Mouse (Mus musculus) CH12.LX (cell line): ENCODE results near the gene Arhgap1.
A peak's percentile ranks its signal among the peaks of the same experiment; 100 is the strongest.

Source experiments
- BHLHE40 ChIP-seq: IDR thresholded peaks from 2 replicates; pipeline ENCODE4 v1.6.1; 2011; ENCODE audit warnings: mild to moderate bottlenecking, low read depth, low read length, improper control_type of control experiment
- CTCF ChIP-seq, 2 experiments: IDR thresholded peaks in 1 of 2; conservative IDR thresholded peaks in 1 of 2; 2 replicates each; pipeline ENCODE4 v1.5.1; 2011 to 2012; ENCODE audit warnings: low read depth in 2 of 2, low read length in 2 of 2, improper control_type of control experiment in 1 of 2, inconsistent platforms in 1 of 2, mild to moderate bottlenecking in 1 of 2, moderate library complexity in 1 of 2
- EP300 ChIP-seq: IDR thresholded peaks from 2 replicates; pipeline ENCODE4 v1.6.1; 2011; ENCODE audit warnings: low read length, improper control_type of control experiment
- MAFK ChIP-seq: IDR thresholded peaks from 2 replicates; pipeline ENCODE4 v1.6.1; 2011; ENCODE audit warnings: low read length, improper control_type of control experiment; ENCODE audit not compliant: insufficient replicate concordance
- MEF2A ChIP-seq: IDR thresholded peaks from 2 replicates; pipeline ENCODE4 v1.6.1; 2014; ENCODE audit warnings: low read depth, mild to moderate bottlenecking, inconsistent platforms, low read length, improper control_type of control experiment, borderline replicate concordance
- MXI1 ChIP-seq: IDR thresholded peaks from 2 replicates; pipeline ENCODE4 v1.6.1; 2011; ENCODE audit warnings: mild to moderate bottlenecking, low read depth, low read length, improper control_type of control experiment
- MYC ChIP-seq: IDR thresholded peaks from 2 replicates; pipeline ENCODE4 v1.6.1; 2011; ENCODE audit warnings: low read depth, mild to moderate bottlenecking, improper control_type of control experiment, low read length
- POLR2AphosphoS2 ChIP-seq: IDR thresholded peaks from 2 replicates; pipeline ENCODE4 v1.6.1; 2011; ENCODE audit warnings: low read depth, low read length, improper control_type of control experiment
- TBP ChIP-seq: conservative IDR thresholded peaks from 2 replicates; pipeline ENCODE4 v1.6.1; 2011; ENCODE audit warnings: low read depth, low read length, improper control_type of control experiment
- ZMIZ1 ChIP-seq: IDR thresholded peaks from 2 replicates; pipeline ENCODE4 v1.6.1; 2012; ENCODE audit warnings: low read depth, mild to moderate bottlenecking, inconsistent platforms, low read length, improper control_type of control experiment

DNA sequence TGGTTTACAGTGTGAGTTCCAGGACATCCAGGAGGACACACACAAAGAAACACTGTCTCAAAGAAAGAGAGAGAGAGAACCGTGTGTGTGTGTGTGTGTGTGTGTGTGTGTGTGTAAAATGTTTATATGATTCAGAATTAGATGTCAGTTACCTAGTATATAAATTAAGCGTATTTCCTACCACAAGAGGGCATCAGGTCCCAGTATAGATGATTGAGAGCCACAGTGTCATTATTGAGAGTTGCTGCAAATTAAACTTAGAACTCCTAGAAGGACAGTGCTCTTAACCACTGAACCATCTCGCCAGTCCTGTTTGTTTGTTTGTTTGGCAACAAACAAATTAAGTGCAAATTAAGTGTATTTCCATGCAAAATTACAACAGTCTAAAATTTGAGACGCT is 47.3 kb upstream of the Arhgap1 start:
- TF ChIP-seq CTCF (conservative IDR thresholded peaks at IDR 0.05 in 1 of 2, IDR thresholded peaks at IDR 0.05 in 1 of 2; ENCODE audit: low read depth in 2 of 2, low read length in 2 of 2) (peak in 1 of 2 experiments; percentile 42; a peak in 2 of 4 replicates), ZMIZ1 (no peak), TBP (no peak), MEF2A (no peak), MYC (no peak), POLR2AphosphoS2 (no peak), MXI1 (no peak), BHLHE40 (no peak), EP300 (no peak), MAFK (no peak)
